Mouse (Mus musculus) heart, embryonic 12.5 days (tissue): ENCODE results near the gene Zfp579. TPM values are rescaled to one million over a fixed set of nuclear protein-coding genes. Genes with fewer than 3 reads are reported as not detected.

Experiments
- ATAC-seq: fragments of 200-750 bp; cut with Nextera tagmentation; 2 replicates; pipeline ENCODE4 v1.8.0; 2017; ENCODE audit warnings: moderate TSS enrichment, moderate library complexity; ENCODE audit not compliant: insufficient number of reproducible peaks, low FRiP score
- H3K27ac ChIP-seq: fragments of 300-500 bp; sonication (generic); 2 replicates; pipeline ENCODE4 v1.5.1; 2016; ENCODE audit warnings: mild to moderate bottlenecking, moderate library complexity; ENCODE audit not compliant: poor library complexity, severe bottlenecking
- H3K27me3 ChIP-seq: fragments of 300-500 bp; sonication (generic); replicated peaks from 2 replicates; pipeline ENCODE4 v1.6.1; 2016; ENCODE audit warnings: mild to moderate bottlenecking, moderate library complexity
- H3K36me3 ChIP-seq: fragments of 300-500 bp; sonication (generic); 2 replicates; pipeline ENCODE4 v1.6.1; 2016; ENCODE audit warnings: mild to moderate bottlenecking, moderate library complexity
- H3K4me1 ChIP-seq: fragments of 300-500 bp; sonication (generic); replicated peaks from 2 replicates; pipeline ENCODE4 v1.6.1; 2016; ENCODE audit warnings: mild to moderate bottlenecking
- H3K4me2 ChIP-seq: fragments of 300-500 bp; sonication (generic); 2 replicates; pipeline ENCODE4 v1.6.1; 2016; ENCODE audit warnings: mild to moderate bottlenecking, moderate library complexity
- H3K4me3 ChIP-seq: fragments of 300-500 bp; sonication (generic); 2 replicates; pipeline ENCODE4 v1.5.1; 2016; ENCODE audit warnings: mild to moderate bottlenecking
- H3K9ac ChIP-seq: fragments of 300-500 bp; sonication (generic); 2 replicates; pipeline ENCODE4 v1.6.1; 2016; ENCODE audit warnings: mild to moderate bottlenecking, moderate library complexity
- H3K9me3 ChIP-seq: fragments of 300-500 bp; sonication (generic); replicated peaks from 2 replicates; pipeline ENCODE4 v1.6.1; 2016; ENCODE audit warnings: mild to moderate bottlenecking, moderate library complexity
- whole genome bisulfite sequencing: fragments of 180-500 bp; shearing (Covaris S2); methylation state at CpG from one replicate; pipeline ENCODE4 v1.1.7; 2016; 5-methylcytosine and 5-hydroxymethylcytosine counted together
- polyA plus RNA-seq: library from polyadenylated mRNA; unstranded; fragments of >200 nt; fragmentation: Nextera tagmentation; extraction: Ambion mirVana; gene quantifications from 2 replicates; pipeline ENCODE4 v1.2.1, GENCODE M21; 2016

Gene Zfp579
- polyA plus RNA-seq, 1 experiment from 2014 or later: 29.3 TPM

- no peak overlapping the region for H3K4me2 ChIP-seq
- H3K36me3 ChIP-seq: no peaks in the 10 kb centered on the region
- ATAC-seq: no peak
- no peaks in the 10 kb centered on the region for H3K4me1 ChIP-seq
- WGBS: 78% methylated on average over 4 of the region's 4 CpGs
- no peak overlapping the region for H3K9ac ChIP-seq
- H3K27me3 ChIP-seq: no peaks in the 10 kb centered on the region
- 0 out of 2 replicates have a peak, but pooled peaks cover 3% of the 10 kb centered on the region for H3K9me3 ChIP-seq
- no peak overlapping the region for H3K27ac ChIP-seq
- H3K4me3 ChIP-seq: no peak overlapping the region
Measured at GRCm38 (mm10) chr7:4934160-4934914, 61.6 kb downstream of the Zfp579 start.

Other genes with a start within 250 kb of the Zfp579 start
- 41.0 and 44.4 TPM in 2 replicates for gene Cox6b2, start 243.1 kb downstream of the Zfp579 start, polyA plus RNA-seq
- not detected in 2 replicates for gene Fam71e2, start 224.9 kb downstream of the Zfp579 start, polyA plus RNA-seq
- 0.28 TPM in 1 of 2 replicates, not detected in the other for gene Il11, start 213.3 kb downstream of the Zfp579 start, polyA plus RNA-seq
- not detected in 2 replicates for gene Tmem190, start 213.2 kb downstream of the Zfp579 start, polyA plus RNA-seq
- 4.6 and 4.8 TPM in 2 replicates for gene Tmem238, start 206.5 kb downstream of the Zfp579 start, polyA plus RNA-seq
- 279 and 284 TPM in 2 replicates for gene Rpl28, start 203.3 kb downstream of the Zfp579 start, polyA plus RNA-seq
- gene Ube2s, start 183.6 kb downstream of the Zfp579 start, polyA plus RNA-seq: 344 and 363 TPM in 2 replicates
- 0.05 TPM in 1 of 2 replicates, not detected in the other for gene Shisa7, start 151.5 kb downstream of the Zfp579 start, polyA plus RNA-seq
- 3.9 and 4.4 TPM in 2 replicates for gene Isoc2b, start 125.9 kb downstream of the Zfp579 start, polyA plus RNA-seq
- 0.74 and 1.0 TPM in 2 replicates for gene Isoc2a, start 119.0 kb downstream of the Zfp579 start, polyA plus RNA-seq
- 0.27 and 0.30 TPM in 2 replicates for gene Gm36210, start 89.6 kb downstream of the Zfp579 start, polyA plus RNA-seq
- gene Zfp628, start 80.9 kb downstream of the Zfp579 start, polyA plus RNA-seq: 2.6 and 2.9 TPM in 2 replicates
- 4.6 and 5.5 TPM in 2 replicates for gene Nat14, start 74.1 kb downstream of the Zfp579 start, polyA plus RNA-seq
- gene Ssc5d, start 70.4 kb downstream of the Zfp579 start, polyA plus RNA-seq: 1.5 and 1.7 TPM in 2 replicates
- gene Sbk2, start 31.8 kb downstream of the Zfp579 start, polyA plus RNA-seq: 2.1 and 2.6 TPM in 2 replicates
- gene Sbk3, start 25.0 kb downstream of the Zfp579 start, polyA plus RNA-seq: 0.08 and 0.17 TPM in 2 replicates
- 9.8 and 10.4 TPM in 2 replicates for gene Zfp524, start 18.3 kb upstream of the Zfp579 start, polyA plus RNA-seq
- gene Fiz1, start 18.5 kb upstream of the Zfp579 start, polyA plus RNA-seq: 28.9 and 31.2 TPM in 2 replicates
- not detected in 2 replicates for gene Gm44973, start 19.3 kb upstream of the Zfp579 start, polyA plus RNA-seq
- gene Zfp865, start 24.2 kb upstream of the Zfp579 start, polyA plus RNA-seq: 5.1 and 5.4 TPM in 2 replicates
- 1.5 and 1.7 TPM in 2 replicates for gene Ccdc106, start 24.4 kb upstream of the Zfp579 start, polyA plus RNA-seq
- not detected in 2 replicates for gene 4632433K11Rik, start 38.0 kb upstream of the Zfp579 start, polyA plus RNA-seq
- gene Zfp784, start 42.3 kb upstream of the Zfp579 start, polyA plus RNA-seq: 3.6 and 4.9 TPM in 2 replicates
- 16.6 and 17.7 TPM in 2 replicates for gene Zfp580, start 55.4 kb upstream of the Zfp579 start, polyA plus RNA-seq
- 81.7 and 83.9 TPM in 2 replicates for gene U2af2, start 66.0 kb upstream of the Zfp579 start, polyA plus RNA-seq
- gene Epn1, start 84.1 kb upstream of the Zfp579 start, polyA plus RNA-seq: 52.1 TPM in 2 replicates
- gene Rfpl4, start 120.8 kb upstream of the Zfp579 start, polyA plus RNA-seq: not detected in 2 replicates
- 0.96 and 2.2 TPM in 2 replicates for gene Rasl2-9, start 129.8 kb upstream of the Zfp579 start, polyA plus RNA-seq
- not detected in 2 replicates for gene Vmn1r55, start 153.5 kb upstream of the Zfp579 start, polyA plus RNA-seq
- gene Vmn1r56, start 200.6 kb upstream of the Zfp579 start, polyA plus RNA-seq: not detected in 2 replicates
- not detected in 2 replicates for gene Vmn1r57, start 222.3 kb upstream of the Zfp579 start, polyA plus RNA-seq